Mouse (Mus musculus): Measurements from ENCODE around the gene Yipf3.
A peak's percentile ranks its signal among the peaks of the same experiment; 100 is the strongest.

Gene Yipf3

GRCm38 (mm10) chr17:46247512-46248188 is at the start of gene Yipf3, which contains the start of gene Polr1c:
Gene Yipf3 (plus strand): TSS chr17:46248080.
Gene Polr1c (minus strand): TSS chr17:46248054.
- DNase-seq (ENCODE audit: extremely low read depth, insufficient read length, low spot score), result peak; percentile 91

GRCm38 (mm10) chr17:46201151-46201550 is 46.7 kb upstream of the Yipf3 start:
- DNase-seq (ENCODE audit: extremely low read depth, insufficient read length, low spot score), result peak; percentile 14

GRCm38 (mm10) chr17:46202421-46203071 is 45.3 kb upstream of the Yipf3 start, which contains the start of the genes Polh and Xpo5:
Gene Polh (minus strand): TSS chr17:46202645.
Gene Xpo5 (plus strand): TSS chr17:46202782.
- peak; percentile 99 for DNase-seq (ENCODE audit: extremely low read depth, insufficient read length, low spot score)

DNA sequence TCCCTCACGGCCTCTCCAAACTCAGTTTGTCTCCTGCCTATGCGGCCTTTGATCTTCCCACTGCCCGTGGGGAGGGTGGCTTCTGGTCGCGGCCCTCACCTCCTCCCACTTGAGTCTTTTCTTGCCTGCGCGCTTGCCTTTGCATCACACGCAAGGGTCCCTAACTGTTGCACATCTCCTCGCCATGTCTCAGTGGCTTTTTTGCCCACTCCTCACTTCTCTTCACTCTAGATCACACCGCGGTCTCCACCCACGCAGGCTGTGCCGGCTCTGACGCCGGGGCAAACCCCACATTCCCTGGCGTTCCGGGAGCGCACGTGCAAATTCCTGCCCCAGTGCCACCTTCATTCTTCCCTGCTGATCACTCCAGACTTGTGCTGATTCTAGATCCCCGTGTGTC is 44.8 kb upstream of the Yipf3 start:
- no peak for DNase-seq (ENCODE audit: extremely low read depth, insufficient read length, low spot score)

- DNase-seq (ENCODE audit: extremely low read depth, insufficient read length, low spot score), result no peak
Measured at GRCm38 (mm10) chr17:46206676-46207075, 41.2 kb upstream of the Yipf3 start.

DNA sequence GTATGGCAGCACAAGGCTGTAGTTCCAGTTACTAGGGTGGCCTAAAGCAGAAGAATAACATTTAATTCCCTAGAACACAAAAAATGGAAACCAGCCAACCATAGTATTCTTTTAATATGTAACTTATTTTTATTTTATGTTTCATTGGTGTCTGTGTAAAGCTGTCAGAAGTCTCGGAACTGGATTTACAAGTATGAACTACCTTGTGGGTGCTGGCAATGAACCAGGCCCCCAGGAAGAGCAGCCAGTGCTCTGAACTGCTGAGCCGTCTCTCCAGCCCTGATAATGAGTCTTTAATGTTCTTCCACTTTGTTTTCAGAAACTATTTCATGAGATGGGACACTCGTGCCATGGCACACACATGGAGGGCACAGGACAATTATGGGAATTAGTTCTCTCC is 37.3 kb upstream of the Yipf3 start:
- DNase-seq (ENCODE audit: extremely low read depth, insufficient read length, low spot score), result no peak

DNA sequence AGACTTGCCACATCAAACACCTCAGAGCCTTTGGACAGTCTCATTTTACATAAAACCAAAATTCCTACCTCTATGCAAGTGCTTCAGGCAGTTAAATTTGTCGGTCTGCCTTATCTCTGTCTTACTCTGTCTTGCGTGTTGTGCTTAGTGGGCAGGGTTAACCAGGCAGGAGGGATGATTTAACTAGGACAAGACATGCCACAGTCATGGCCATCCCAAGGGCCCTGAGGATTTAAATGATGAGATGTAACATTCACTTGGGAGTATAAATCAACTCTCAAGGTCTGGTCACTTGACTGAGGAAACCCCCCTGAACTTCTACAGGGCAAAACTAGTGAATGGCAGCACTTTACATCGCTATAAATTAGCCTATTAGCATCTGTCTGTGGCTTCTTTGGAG is 26.3 kb upstream of the Yipf3 start:
- no peak for DNase-seq (ENCODE audit: extremely low read depth, insufficient read length, low spot score)

DNA sequence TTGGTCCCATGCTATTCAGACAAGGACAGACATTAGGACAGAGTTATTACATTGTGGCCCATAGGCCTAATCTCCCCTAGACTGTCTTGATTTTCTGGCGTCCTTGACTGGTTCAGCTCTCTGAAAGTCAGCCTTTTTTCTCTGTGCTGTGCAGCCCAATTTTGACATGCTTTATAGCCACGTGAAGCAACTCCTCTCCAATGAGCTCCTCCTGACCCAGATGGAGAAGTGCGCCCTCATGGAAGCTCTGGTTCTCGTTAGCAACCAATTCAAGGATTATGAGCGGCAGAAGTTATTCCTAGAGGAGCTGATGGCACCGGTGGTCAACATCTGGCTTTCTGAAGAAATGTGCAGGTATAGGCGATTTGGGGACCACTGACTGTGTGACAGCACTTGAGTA is 20.3 kb upstream of the Yipf3 start:
- DNase-seq (ENCODE audit: extremely low read depth, insufficient read length, low spot score), result no peak

GRCm38 (mm10) chr17:46236067-46236466 is 11.8 kb upstream of the Yipf3 start:
- DNase-seq (ENCODE audit: extremely low read depth, insufficient read length, low spot score), result no peak

DNA sequence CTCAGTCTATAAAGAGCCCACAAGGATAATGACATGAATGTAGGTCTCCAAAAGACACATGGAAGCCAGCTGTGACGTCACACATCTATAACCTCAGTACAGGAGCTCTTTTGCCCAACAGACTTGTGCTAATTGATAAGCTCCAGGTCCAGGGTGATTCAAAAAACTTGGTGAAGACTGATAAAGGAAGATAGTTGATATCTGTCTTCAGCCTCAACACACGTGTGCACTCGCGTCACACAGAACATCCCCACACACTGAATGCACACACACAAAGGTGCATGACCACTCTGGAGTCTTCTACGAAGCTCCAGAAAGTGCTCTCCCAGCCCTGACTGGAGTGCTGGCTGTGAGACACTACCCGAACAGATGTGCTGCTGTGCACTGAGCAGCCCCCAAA is 10.8 kb upstream of the Yipf3 start:
- no peak for DNase-seq (ENCODE audit: extremely low read depth, insufficient read length, low spot score)

- no peak for DNase-seq (ENCODE audit: extremely low read depth, insufficient read length, low spot score)
Measured at GRCm38 (mm10) chr17:46237480-46237879, 10.4 kb upstream of the Yipf3 start.

- DNase-seq (ENCODE audit: extremely low read depth, insufficient read length, low spot score), result no peak
Measured at GRCm38 (mm10) chr17:46239516-46240114, 8.3 kb upstream of the Yipf3 start.

DNA sequence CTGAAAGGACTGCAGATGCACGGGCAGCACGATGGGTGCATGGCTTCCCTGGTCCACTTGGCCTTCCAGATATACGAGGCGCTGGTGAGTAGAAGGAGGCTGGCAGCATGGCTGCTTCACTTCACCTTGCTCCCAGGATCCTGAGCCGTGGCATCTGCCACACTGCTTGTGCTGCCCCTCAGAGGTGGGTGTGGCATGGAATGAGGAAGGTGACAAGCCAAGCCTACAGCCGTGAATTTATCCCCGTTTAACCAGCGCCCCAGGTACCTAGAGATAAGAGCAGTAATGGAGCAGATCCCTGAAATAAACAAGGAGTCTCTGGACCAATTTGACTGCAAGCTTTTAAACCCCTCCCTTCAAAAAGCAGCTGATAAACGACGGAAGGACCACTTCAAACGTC is 6.4 kb upstream of the Yipf3 start:
- no peak for DNase-seq (ENCODE audit: extremely low read depth, insufficient read length, low spot score)

- no peak for DNase-seq (ENCODE audit: extremely low read depth, insufficient read length, low spot score)
Measured at GRCm38 (mm10) chr17:46242274-46242673, 5.6 kb upstream of the Yipf3 start.

- no peak for DNase-seq (ENCODE audit: extremely low read depth, insufficient read length, low spot score)
Measured at GRCm38 (mm10) chr17:46242993-46243392, 4.9 kb upstream of the Yipf3 start.

DNA sequence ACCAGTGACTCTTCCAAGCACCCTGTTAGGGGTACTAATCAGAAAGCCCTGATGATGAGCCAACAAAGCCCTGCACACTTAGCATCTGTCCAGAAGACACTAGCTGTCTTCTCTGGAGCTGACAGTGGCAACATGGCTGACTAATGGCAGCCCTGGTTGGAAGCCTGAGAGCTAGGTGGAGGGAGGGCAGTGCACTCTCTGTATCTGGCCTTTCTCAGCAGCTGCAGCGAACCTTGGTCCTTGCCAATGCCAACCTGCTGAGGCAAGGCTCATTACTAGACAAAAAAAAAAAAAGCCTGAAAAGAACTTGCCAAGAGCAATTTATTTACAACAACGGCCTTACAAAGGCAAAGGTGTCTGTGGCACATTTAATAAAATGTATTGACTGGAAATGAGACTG is 4.3 kb upstream of the Yipf3 start:
- no peak for DNase-seq (ENCODE audit: extremely low read depth, insufficient read length, low spot score)

GRCm38 (mm10) chr17:46244579-46244978 is 3.3 kb upstream of the Yipf3 start:
- DNase-seq (ENCODE audit: extremely low read depth, insufficient read length, low spot score), result no peak

- DNase-seq (ENCODE audit: extremely low read depth, insufficient read length, low spot score), result no peak
Measured at GRCm38 (mm10) chr17:46248189-46248522, 276 bp downstream of the Yipf3 start.

DNA sequence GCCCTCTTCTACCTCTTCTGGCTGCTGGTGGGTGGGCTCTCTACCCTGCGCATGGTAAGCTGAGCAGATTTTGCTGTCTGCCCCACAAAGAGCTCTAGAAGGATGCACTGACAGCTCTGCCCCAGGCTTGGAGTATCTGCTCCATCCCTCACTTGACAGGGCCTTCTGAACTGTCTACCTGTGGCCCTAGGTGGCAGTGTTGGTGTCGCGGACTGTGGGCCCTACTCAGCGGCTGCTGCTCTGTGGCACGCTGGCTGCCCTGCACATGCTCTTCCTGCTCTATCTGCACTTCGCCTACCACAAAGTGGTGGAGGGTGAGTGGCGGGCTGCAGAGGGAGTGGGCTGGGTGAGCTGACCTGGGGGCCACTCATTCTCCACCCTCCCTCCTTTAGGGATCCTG is 3.3 kb downstream of the Yipf3 start:
- no peak for DNase-seq (ENCODE audit: extremely low read depth, insufficient read length, low spot score)

DNA sequence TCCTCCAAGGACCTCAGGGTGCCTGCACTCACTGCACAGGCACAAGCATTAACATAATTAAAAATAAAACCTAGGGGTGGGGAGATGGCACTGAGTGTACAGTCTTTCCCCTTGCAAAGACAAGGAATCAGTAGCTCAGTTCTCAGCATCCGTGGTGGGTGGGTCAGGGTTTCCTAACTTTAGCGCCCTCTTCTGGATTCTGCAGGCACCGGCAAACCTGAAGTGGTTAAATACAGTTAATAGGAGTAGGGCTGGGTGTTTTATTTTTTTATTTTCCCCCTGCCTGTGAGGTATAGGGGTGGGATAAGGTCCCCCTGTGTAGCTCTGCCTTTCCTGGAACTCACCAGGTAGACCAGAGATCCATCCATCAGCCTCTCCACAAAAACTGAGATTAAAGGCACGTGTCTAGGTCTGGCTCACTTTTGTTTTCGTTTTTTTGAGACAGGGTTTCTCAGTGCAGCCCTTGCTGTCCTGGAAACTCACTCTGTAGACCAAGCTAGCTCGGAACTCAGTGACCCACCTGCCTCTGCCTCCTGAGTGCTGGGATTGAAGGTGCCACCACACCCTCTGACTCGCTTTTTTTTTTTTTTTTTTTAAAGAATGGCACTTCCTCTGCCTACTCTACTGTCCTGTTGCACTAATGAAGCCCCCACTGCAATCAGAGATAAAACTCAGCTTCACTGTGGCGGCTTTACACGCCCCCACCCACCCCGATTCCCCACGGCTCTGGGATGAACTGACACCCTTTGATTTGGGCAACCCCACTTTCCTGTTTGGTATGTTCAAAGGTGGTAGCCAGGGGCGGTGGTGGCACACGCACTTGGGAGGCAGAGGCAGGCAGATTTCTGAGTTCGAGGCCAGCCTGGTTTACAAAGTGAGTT is 4.9 kb downstream of the Yipf3 start:
- DNase-seq (ENCODE audit: extremely low read depth, insufficient read length, low spot score), result no peak

GRCm38 (mm10) chr17:46253452-46254084 is 5.7 kb downstream of the Yipf3 start, which contains the start of gene Lrrc73:
Gene Lrrc73 (plus strand): TSS chr17:46253531.
- DNase-seq (ENCODE audit: extremely low read depth, insufficient read length, low spot score), result peak; percentile 86
